Mouse (Mus musculus) olfactory bulb, adult 2 months (tissue): ENCODE measurements around the gene Tbx4.

Source experiments
- CTCF ChIP-seq: fragments of 200-500 bp; IDR thresholded peaks from 2 replicates; pipeline ENCODE4 v1.5.1; 2012; ENCODE audit warnings: low read depth, mild to moderate bottlenecking, low read length, moderate library complexity; ENCODE audit not compliant: insufficient read depth
- POLR2A ChIP-seq: fragments of 200-500 bp; IDR thresholded peaks from 2 replicates; pipeline ENCODE4 v1.6.1; 2012; ENCODE audit warnings: mild to moderate bottlenecking, low read depth, low read length, moderate library complexity; ENCODE audit not compliant: insufficient read depth

GRCm38 (mm10) chr11:85845921-85846320 lies 40.3 kb upstream of the Tbx4 start:
- TF ChIP-seq POLR2A, result no peak
- no peak for TF ChIP-seq CTCF
